Mouse (Mus musculus) kidney, postnatal 0 days (tissue): Measurements from ENCODE around the gene D11Wsu47e. TPM values are rescaled to one million over a fixed set of nuclear protein-coding genes. Genes with fewer than 3 reads are reported as not detected.
A peak's percentile ranks its signal among the peaks of the same experiment; 100 is the strongest.

Source experiments
- ATAC-seq: fragments of 200-750 bp; cut with Nextera tagmentation; replicated peaks from 2 replicates; pipeline ENCODE4 v1.8.0; 2017; ENCODE audit warnings: low read depth, moderate number of reproducible peaks, moderate TSS enrichment, moderate library complexity; ENCODE audit not compliant: low FRiP score
- DNase-seq: peaks from one replicate; pipeline ENCODE4 v3.0.0-alpha.2; 2016; ENCODE audit warnings: low spot score
- H3K27ac ChIP-seq: fragments of 300-500 bp; sonication (generic); 2 replicates; pipeline ENCODE4 v1.5.1; 2014; ENCODE audit warnings: mild to moderate bottlenecking
- H3K27me3 ChIP-seq: fragments of 300-500 bp; sonication (generic); 2 replicates; pipeline ENCODE4 v1.6.1; 2014; ENCODE audit warnings: low read length, mixed read lengths; ENCODE audit not compliant: insufficient read depth
- H3K36me3 ChIP-seq: fragments of 300-500 bp; sonication (generic); 2 replicates; pipeline ENCODE4 v1.6.1; 2014; ENCODE audit warnings: low read length, mixed read lengths; ENCODE audit not compliant: insufficient read depth
- H3K4me1 ChIP-seq: fragments of 300-500 bp; sonication (generic); replicated peaks from 2 replicates; pipeline ENCODE4 v1.6.1; 2014; ENCODE audit warnings: antibody characterized with exemption, low read length, mixed read lengths; ENCODE audit not compliant: insufficient read depth
- H3K4me2 ChIP-seq: fragments of 300-500 bp; sonication (generic); 2 replicates; pipeline ENCODE4 v1.6.1; 2014; ENCODE audit warnings: mild to moderate bottlenecking, low read length, moderate library complexity, mixed read lengths
- H3K4me3 ChIP-seq: fragments of 300-500 bp; sonication (generic); replicated peaks from 2 replicates; pipeline ENCODE4 v1.5.1; 2014; ENCODE audit warnings: low read depth, low read length
- H3K9ac ChIP-seq: fragments of 300-500 bp; sonication (generic); 2 replicates; pipeline ENCODE4 v1.6.1; 2014; ENCODE audit warnings: low read depth, low read length
- H3K9me3 ChIP-seq: fragments of 300-500 bp; sonication (generic); replicated peaks from 2 replicates; pipeline ENCODE4 v1.6.1; 2016; ENCODE audit warnings: low read length, inconsistent platforms, mixed read lengths
- CTCF ChIP-seq: IDR thresholded peaks from 2 replicates; pipeline ENCODE4 v1.5.1; 2016; ENCODE audit warnings: antibody characterized with exemption, low read depth, mild to moderate bottlenecking, moderate library complexity
- WGBS: fragments of 180-500 bp; shearing (Covaris S2); extraction: QIAGEN DNeasy Blood & Tissue Kit; methylation state at CpG from one replicate; pipeline ENCODE4 v1.1.7; 2014; 5-methylcytosine and 5-hydroxymethylcytosine counted together
- polyA plus RNA-seq: library from polyadenylated mRNA; unstranded; fragments of >200 nt; fragmentation: Nextera tagmentation; extraction: Ambion mirVana; gene quantifications from 2 replicates; pipeline ENCODE4 v1.2.1, GENCODE M21; 2015

The D11Wsu47e gene
- polyA plus RNA-seq, 1 experiment from 2014 or later = 18.8 TPM

- 0 out of 2 replicates have a peak, but pooled peaks have one; percentile 4 for TF ChIP-seq CTCF
- H3K4me2 ChIP-seq = no peak overlapping the region
- peaks cover 6% of the 10 kb centered on the region; the same call in 1 of the 2 replicates for H3K36me3 ChIP-seq
- no peak overlapping the region for H3K4me3 ChIP-seq
- H3K27me3 ChIP-seq = no peaks in the 10 kb centered on the region
- no peaks in the 10 kb centered on the region for H3K9me3 ChIP-seq
- WGBS = 23% methylated on average over 6 of the region's 6 CpGs
- peaks cover 59% of the 10 kb centered on the region for H3K4me1 ChIP-seq
- ATAC-seq = peak; percentile 73
- no peak overlapping the region for H3K9ac ChIP-seq
- H3K27ac ChIP-seq = peak overlapping the region; percentile 71
- DNase-seq = peak; percentile 67
These were observed 49.6 kb downstream of the D11Wsu47e start for GRCm38 (mm10) chr11:113733631-113734364.

- H3K4me3 ChIP-seq = no peak overlapping the region
- 51% methylated on average over 6 of the region's 6 CpGs for WGBS
- peak; percentile 41; the same call in 1 of the 2 replicates for ATAC-seq
These were observed 50.9 kb downstream of the D11Wsu47e start for GRCm38 (mm10) chr11:113735151-113735550.

GRCm38 (mm10) chr11:113736848-113737552 is 52.8 kb downstream of the D11Wsu47e start:
- no peak for TF ChIP-seq CTCF
- no peaks in the 10 kb centered on the region for H3K27me3 ChIP-seq
- DNase-seq = no peak
- no peak overlapping the region for H3K9ac ChIP-seq
- no peaks in the 10 kb centered on the region for H3K9me3 ChIP-seq
- peaks cover 51% of the 10 kb centered on the region for H3K4me1 ChIP-seq
- WGBS = 68% methylated on average over 11 of the region's 11 CpGs
- H3K36me3 ChIP-seq = no peaks in the 10 kb centered on the region
- H3K4me3 ChIP-seq = no peak overlapping the region
- ATAC-seq = no peak
- H3K27ac ChIP-seq = no peak overlapping the region
- H3K4me2 ChIP-seq = no peak overlapping the region

More at GRCm38 (mm10) chr11:113735151-113735550, 50.9 kb downstream of the D11Wsu47e start:
- Histone ChIP-seq H3K4me2 (no peak overlapping the region), H3K9ac (no peak overlapping the region), H3K36me3 (no peaks in the 10 kb centered on the region), H3K27ac (peak overlapping the region; percentile 71), H3K27me3 (no peaks in the 10 kb centered on the region), H3K4me1 (peaks cover 53% of the 10 kb centered on the region), H3K9me3 (no peaks in the 10 kb centered on the region)
- DNase-seq = no peak
- no peak for TF ChIP-seq CTCF

GRCm38 (mm10) chr11:113737553-113737854 is 53.3 kb downstream of the D11Wsu47e start:
- H3K27me3 ChIP-seq = no peaks in the 10 kb centered on the region
- WGBS = 63% methylated on average over 3 of the region's 3 CpGs
- H3K9ac ChIP-seq = no peak overlapping the region
- peaks cover 46% of the 10 kb centered on the region for H3K4me1 ChIP-seq
- H3K4me2 ChIP-seq = no peak overlapping the region
- no peak overlapping the region for H3K27ac ChIP-seq
- 0 out of 2 replicates have a peak, but pooled peaks cover 3% of the 10 kb centered on the region for H3K36me3 ChIP-seq
- DNase-seq (no peak), ATAC-seq (no peak)
- H3K4me3 ChIP-seq = no peak overlapping the region
- no peaks in the 10 kb centered on the region for H3K9me3 ChIP-seq
- no peak for TF ChIP-seq CTCF

- Histone ChIP-seq H3K4me1 (peaks cover 42% of the 10 kb centered on the region), H3K4me2 (no peak overlapping the region), H3K36me3 (0 out of 2 replicates have a peak, but pooled peaks cover 3% of the 10 kb centered on the region), H3K27me3 (no peaks in the 10 kb centered on the region), H3K9ac (no peak overlapping the region), H3K27ac (no peak overlapping the region), H3K9me3 (no peaks in the 10 kb centered on the region), H3K4me3 (no peak overlapping the region)
- ATAC-seq = no peak
- 82% methylated on average over 8 of the region's 8 CpGs for WGBS
- no peak for DNase-seq
- TF ChIP-seq CTCF = no peak
These were observed 53.7 kb downstream of the D11Wsu47e start for GRCm38 (mm10) chr11:113737912-113738311.

- 49% methylated on average over 8 of the region's 8 CpGs for WGBS
- Histone ChIP-seq H3K9me3 (no peaks in the 10 kb centered on the region), H3K9ac (no peak overlapping the region), H3K4me2 (no peak overlapping the region), H3K4me3 (no peak overlapping the region), H3K27ac (peak overlapping the region; percentile 64), H3K27me3 (no peaks in the 10 kb centered on the region), H3K36me3 (0 out of 2 replicates have a peak, but pooled peaks cover 3% of the 10 kb centered on the region), H3K4me1 (peaks cover 30% of the 10 kb centered on the region)
- ATAC-seq (no peak), DNase-seq (no peak)
- no peak for TF ChIP-seq CTCF
These were observed 55.0 kb downstream of the D11Wsu47e start for GRCm38 (mm10) chr11:113739213-113739612.
